Mouse (Mus musculus) limb, embryonic 11.5 days (tissue): ENCODE measurements around the gene Ilkap. TPM values are rescaled to one million over a fixed set of nuclear protein-coding genes. Genes with fewer than 3 reads are reported as not detected.

Experiments
- ATAC-seq: fragments of 200-750 bp; cut with Nextera tagmentation; 2 replicates; pipeline ENCODE4 v1.8.0; 2017; ENCODE audit warnings: low read depth; ENCODE audit not compliant: insufficient number of reproducible peaks, low FRiP score, low TSS enrichment
- DNase-seq: peaks from one replicate; pipeline ENCODE4 v3.0.0-alpha.2; 2015; ENCODE audit warnings: low spot score
- H3K27ac ChIP-seq: fragments of 300-500 bp; sonication (generic); replicated peaks from 2 replicates; pipeline ENCODE4 v1.5.1; 2014; ENCODE audit warnings: low read depth, mild to moderate bottlenecking, low read length
- H3K27me3 ChIP-seq: fragments of 300-500 bp; sonication (generic); 2 replicates; pipeline ENCODE4 v1.6.1; 2014; ENCODE audit warnings: mild to moderate bottlenecking, low read length, mixed read lengths; ENCODE audit not compliant: control insufficient read depth, insufficient read depth
- H3K36me3 ChIP-seq: fragments of 300-500 bp; sonication (generic); 2 replicates; pipeline ENCODE4 v1.6.1; 2014; ENCODE audit warnings: mild to moderate bottlenecking, low read length, moderate library complexity, mixed read lengths; ENCODE audit not compliant: control insufficient read depth, insufficient read depth
- H3K4me1 ChIP-seq: fragments of 300-500 bp; sonication (generic); 2 replicates; pipeline ENCODE4 v1.6.1; 2014; ENCODE audit warnings: low read length, mixed read lengths; ENCODE audit not compliant: control insufficient read depth, insufficient read depth
- H3K4me2 ChIP-seq: fragments of 300-500 bp; sonication (generic); 2 replicates; pipeline ENCODE4 v1.6.1; 2014; ENCODE audit warnings: low read depth, mild to moderate bottlenecking, moderate library complexity; ENCODE audit not compliant: severe bottlenecking
- H3K4me3 ChIP-seq: fragments of 300-500 bp; sonication (generic); 2 replicates; pipeline ENCODE4 v1.5.1; 2014; ENCODE audit warnings: low read depth, low read length
- H3K9ac ChIP-seq: fragments of 300-500 bp; sonication (generic); 2 replicates; pipeline ENCODE4 v1.6.1; 2014; ENCODE audit warnings: mild to moderate bottlenecking, low read length
- H3K9me3 ChIP-seq: fragments of 300-500 bp; sonication (generic); 2 replicates; pipeline ENCODE4 v1.6.1; 2016; ENCODE audit warnings: low read length; ENCODE audit not compliant: control insufficient read depth
- WGBS: fragments of 180-500 bp; shearing (Covaris S2); extraction: QIAGEN DNeasy Blood & Tissue Kit; methylation state at CpG from one replicate; pipeline ENCODE4 v1.1.7; 2014; 5-methylcytosine and 5-hydroxymethylcytosine counted together
- polyA plus RNA-seq: library from polyadenylated mRNA; unstranded; fragments of >200 nt; fragmentation: Nextera tagmentation; extraction: Ambion mirVana; gene quantifications from 2 replicates; pipeline ENCODE4 v1.2.1, GENCODE M21; 2014

The Ilkap gene
- polyA plus RNA-seq, 1 experiment from 2014 or later = 189 TPM

DNA sequence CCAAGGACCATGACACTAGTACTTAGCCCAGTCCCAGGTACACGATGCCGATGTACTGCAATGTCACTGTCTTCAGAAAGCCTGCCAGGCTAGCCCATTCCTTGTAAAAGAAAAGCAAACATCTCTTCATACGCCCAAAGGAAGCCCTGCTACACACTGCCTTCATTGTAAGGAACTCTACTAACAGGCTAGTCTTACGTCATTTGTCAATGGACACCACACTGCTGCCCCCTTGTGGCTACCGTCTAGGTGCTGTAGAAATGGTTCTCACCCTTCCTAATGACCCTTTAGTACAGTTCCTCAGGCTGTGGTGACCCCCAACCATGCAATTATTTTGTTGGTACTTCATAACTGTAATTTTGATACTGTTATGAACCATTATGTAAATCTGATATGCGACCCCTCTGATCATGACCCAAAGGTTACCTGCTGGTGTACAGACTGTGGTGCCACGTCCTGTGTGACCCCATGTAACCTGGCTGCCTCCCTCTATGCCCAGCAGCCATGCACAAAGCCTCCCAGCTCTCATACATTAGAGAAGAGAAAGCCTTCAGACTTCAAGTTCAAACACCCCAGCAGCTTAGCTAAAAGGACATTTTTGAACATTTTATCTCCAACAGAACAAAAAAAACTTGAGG is 18.0 kb downstream of the Ilkap start:
- ATAC-seq = no peak
- H3K4me1 ChIP-seq = no peaks in the 10 kb centered on the region
- H3K9me3 ChIP-seq = no peaks in the 10 kb centered on the region
- no peaks in the 10 kb centered on the region for H3K27me3 ChIP-seq
- peaks cover 48% of the 10 kb centered on the region; the same call in 1 of the 2 replicates for H3K36me3 ChIP-seq
- DNase-seq = peak; percentile 89
- 71% methylated on average over 7 of the region's 7 CpGs for WGBS
- no peak overlapping the region for H3K4me2 ChIP-seq
- no peak overlapping the region for H3K9ac ChIP-seq
- no peak overlapping the region for H3K27ac ChIP-seq
- no peak overlapping the region for H3K4me3 ChIP-seq

DNA sequence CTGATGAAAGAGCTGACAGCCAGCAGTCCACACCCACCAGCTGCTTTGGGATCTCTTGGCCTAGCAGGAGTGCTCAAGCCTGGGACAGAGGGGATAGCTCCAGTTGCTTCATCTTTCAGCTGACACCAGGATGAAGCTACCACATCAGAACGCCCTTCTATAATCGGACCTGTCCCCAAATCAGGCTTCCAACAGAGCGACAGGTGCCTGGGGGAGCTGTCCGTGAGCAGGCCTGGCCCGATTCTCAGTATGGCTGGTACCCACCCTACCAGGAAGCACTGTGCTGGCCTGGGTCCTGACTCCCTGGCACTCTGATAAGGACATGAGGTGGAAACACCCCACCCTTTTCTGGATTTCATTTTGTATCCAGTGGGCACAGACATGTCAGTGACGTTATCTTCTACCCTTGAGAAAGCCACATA is 25.2 kb downstream of the Ilkap start:
- Histone ChIP-seq H3K9ac (no peak overlapping the region), H3K9me3 (no peaks in the 10 kb centered on the region), H3K36me3 (peaks cover 31% of the 10 kb centered on the region; the same call in 1 of the 2 replicates), H3K27ac (no peak overlapping the region), H3K27me3 (no peaks in the 10 kb centered on the region), H3K4me2 (no peak overlapping the region), H3K4me1 (no peaks in the 10 kb centered on the region), H3K4me3 (no peak overlapping the region)
- WGBS = 94% methylated on average over 6 of the region's 6 CpGs
- ATAC-seq (no peak), DNase-seq (no peak)

DNA sequence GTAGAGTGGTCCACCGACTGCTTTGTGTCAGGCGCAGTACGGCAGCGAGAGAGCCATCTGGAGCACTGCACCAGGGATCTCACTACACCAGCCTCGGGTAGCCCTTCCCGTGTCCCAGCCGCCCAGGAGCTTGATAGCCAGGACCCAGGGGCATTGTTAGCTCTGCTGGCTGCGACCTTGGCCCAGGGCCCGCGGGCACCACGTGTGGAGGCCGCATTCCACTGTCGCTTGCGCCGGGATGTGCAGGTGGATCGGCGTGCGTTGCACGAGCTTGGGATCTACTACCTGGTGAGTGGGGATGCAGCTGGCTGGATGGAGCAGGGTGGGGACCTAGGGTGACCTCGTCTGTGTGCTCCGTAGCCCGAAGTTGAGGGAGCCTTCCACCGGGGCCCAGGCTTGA is 28.6 kb downstream of the Ilkap start:
- ATAC-seq (no peak), DNase-seq (no peak)
- no peak overlapping the region for H3K27ac ChIP-seq
- no peak overlapping the region for H3K4me3 ChIP-seq
- H3K36me3 ChIP-seq = peaks cover 18% of the 10 kb centered on the region; the same call in 1 of the 2 replicates
- no peak overlapping the region for H3K4me2 ChIP-seq
- no peak overlapping the region for H3K9ac ChIP-seq
- peaks cover 8% of the 10 kb centered on the region for H3K4me1 ChIP-seq
- WGBS = 90% methylated on average over 23 of the region's 23 CpGs
- no peaks in the 10 kb centered on the region for H3K9me3 ChIP-seq
- H3K27me3 ChIP-seq = peaks cover 4% of the 10 kb centered on the region; the same call in 1 of the 2 replicates

DNA sequence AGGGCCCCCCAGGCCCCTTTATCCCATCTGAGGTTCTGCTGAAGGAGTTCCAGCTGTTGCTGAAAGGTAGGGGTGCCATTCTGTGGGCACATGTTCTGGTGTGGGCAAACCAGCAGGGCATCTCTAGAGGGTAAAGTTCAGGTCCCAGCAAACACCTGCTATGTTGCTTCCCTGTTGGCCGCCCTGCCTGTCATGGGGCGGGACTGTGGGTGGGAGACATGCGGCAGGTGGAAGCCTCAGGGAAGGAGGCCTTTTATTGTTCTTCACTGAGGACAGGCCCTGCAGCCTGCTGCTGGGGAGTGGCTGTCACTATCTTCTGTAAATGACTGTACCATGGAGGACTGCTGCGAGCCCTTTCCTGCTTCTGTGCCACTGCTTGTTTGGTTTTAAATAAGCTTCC is 29.2 kb downstream of the Ilkap start:
- H3K4me1 ChIP-seq = peaks cover 8% of the 10 kb centered on the region
- H3K9ac ChIP-seq = no peak overlapping the region
- ATAC-seq = no peak
- WGBS = 77% methylated on average over 4 of the region's 4 CpGs
- no peaks in the 10 kb centered on the region for H3K9me3 ChIP-seq
- H3K4me2 ChIP-seq = no peak overlapping the region
- peaks cover 16% of the 10 kb centered on the region; the same call in 1 of the 2 replicates for H3K36me3 ChIP-seq
- peaks cover 4% of the 10 kb centered on the region; the same call in 1 of the 2 replicates for H3K27me3 ChIP-seq
- DNase-seq = no peak
- no peak overlapping the region for H3K27ac ChIP-seq
- H3K4me3 ChIP-seq = no peak overlapping the region

DNA sequence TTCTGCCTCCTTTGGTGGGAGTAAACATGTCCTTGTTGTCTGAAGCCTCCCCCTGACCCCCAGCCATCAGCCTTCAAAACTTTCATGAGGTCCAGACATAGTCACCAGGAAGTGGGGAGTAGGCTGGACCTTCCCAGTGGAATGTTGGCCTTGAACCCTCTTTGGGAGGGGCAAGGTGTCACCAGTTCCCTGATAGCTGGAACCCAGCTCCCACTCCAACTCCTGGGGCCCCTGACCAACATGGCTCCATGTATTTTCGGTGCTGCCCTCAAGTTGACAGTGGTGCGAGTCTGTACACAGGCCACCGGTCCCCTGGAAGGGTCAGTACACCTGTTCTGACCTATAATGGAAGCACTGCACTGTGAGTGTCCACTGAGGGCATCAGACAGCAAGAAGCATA is 31.3 kb downstream of the Ilkap start:
- Histone ChIP-seq H3K27me3 (peaks cover 4% of the 10 kb centered on the region; the same call in 1 of the 2 replicates), H3K9me3 (peaks cover 2% of the 10 kb centered on the region; the same call in 1 of the 2 replicates), H3K27ac (no peak overlapping the region), H3K36me3 (peaks cover 7% of the 10 kb centered on the region; the same call in 1 of the 2 replicates), H3K4me1 (peaks cover 8% of the 10 kb centered on the region), H3K9ac (no peak overlapping the region), H3K4me3 (no peak overlapping the region), H3K4me2 (no peak overlapping the region)
- ATAC-seq (no peak), DNase-seq (no peak)
- WGBS = 93% methylated on average over 3 of the region's 3 CpGs

DNA sequence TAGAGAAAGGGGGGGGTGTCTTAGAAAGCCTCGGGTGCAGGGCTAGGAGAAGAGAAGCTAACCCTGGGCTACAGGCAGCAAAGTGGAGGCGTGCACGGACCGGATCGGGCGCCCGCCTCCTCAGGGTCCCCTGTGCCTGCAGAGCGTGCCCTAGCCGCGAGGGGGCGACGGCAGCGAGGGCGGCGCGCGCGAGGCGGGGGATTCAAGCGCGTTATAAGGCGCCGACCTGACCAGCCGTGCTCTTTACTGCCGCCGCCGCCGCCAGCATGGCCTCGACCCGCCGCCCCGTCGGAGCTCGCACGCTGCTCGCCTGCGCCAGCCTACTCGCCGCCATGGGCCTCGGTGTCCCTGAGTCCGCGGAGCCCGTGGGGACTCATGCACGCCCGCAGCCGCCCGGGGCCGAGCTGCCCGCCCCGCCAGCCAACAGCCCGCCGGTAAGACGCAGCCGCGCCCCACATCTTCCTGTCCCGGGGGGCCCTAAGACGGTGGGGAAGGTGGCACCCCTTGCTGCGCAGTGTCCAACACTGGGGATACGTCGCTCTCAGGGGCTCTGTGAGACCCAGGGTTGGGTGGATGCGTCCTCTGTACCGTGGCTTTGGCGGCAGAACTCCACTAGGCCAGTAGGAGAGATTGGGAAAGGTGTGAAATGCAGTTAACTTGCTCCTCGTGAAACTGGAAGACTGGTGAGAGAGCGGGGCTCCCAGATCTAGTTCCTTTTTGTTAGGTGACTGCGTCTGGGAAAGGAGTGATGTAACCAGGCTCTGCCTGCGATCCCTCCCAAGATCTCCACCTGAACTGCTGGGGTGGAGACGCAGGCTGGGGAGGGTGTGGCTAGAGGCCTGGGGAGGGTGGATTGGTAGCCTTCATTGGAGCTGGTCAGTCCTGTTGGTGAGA is 32.2 kb downstream of the Ilkap start, which contains the start of gene Erfe:
Erfe (plus strand) TSS at position 216 of the 894 bp plus-strand sequence.
- Histone ChIP-seq H3K27me3 (peaks cover 4% of the 10 kb centered on the region; the same call in 1 of the 2 replicates), H3K9me3 (peaks cover 2% of the 10 kb centered on the region; the same call in 1 of the 2 replicates), H3K4me2 (peak within 1 kb of the TSS; percentile 92), H3K9ac (peak within 1 kb of the TSS; percentile 59), H3K36me3 (peaks cover 4% of the 10 kb centered on the region; the same call in 1 of the 2 replicates), H3K27ac (no peak within 1 kb of the TSS), H3K4me1 (peaks cover 8% of the 10 kb centered on the region), H3K4me3 (peak within 1 kb of the TSS; percentile 43)
- DNase-seq (peak; percentile 84), ATAC-seq (peak; percentile 33; the same call in 1 of the 2 replicates)
- WGBS = 1% methylated on average over 65 of the region's 68 CpGs

- Histone ChIP-seq H3K4me3 (peak overlapping the region; percentile 43), H3K9me3 (peaks cover 2% of the 10 kb centered on the region; the same call in 1 of the 2 replicates), H3K27me3 (peaks cover 4% of the 10 kb centered on the region; the same call in 1 of the 2 replicates), H3K4me1 (peaks cover 8% of the 10 kb centered on the region), H3K36me3 (no peaks in the 10 kb centered on the region), H3K27ac (no peak overlapping the region), H3K9ac (no peak overlapping the region; the same call in 1 of the 2 replicates), H3K4me2 (peak overlapping the region; percentile 92)
- WGBS = 26% methylated on average over 8 of the region's 8 CpGs
- DNase-seq (no peak), ATAC-seq (no peak)
Observed at GRCm38 (mm10) chr1:91365816-91366214, 32.8 kb downstream of the Ilkap start.
